Comparison of ENCODE assay signal across 1 mouse cellular context in the genomic region with DNA sequence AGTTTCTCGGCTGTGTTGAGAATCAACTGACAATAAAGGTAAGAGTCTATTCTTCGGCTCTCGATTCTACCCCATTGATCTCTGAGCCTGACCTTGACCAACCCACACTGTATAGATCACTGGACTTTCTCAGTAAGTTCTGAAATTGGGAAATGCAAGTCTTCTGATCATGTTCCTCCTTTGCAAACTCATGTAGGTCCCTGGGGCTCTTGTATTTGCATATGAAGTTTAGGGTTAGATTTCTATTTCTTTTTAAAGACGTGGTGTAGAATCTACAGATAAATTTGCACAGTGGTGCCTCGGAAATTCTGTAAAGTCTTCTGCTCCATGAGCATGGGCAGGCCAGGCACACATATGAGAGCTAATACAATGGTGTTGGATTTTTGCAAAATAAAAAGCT.
TF ChIP-seq lines count a peak whose summit lies in the region.

No protein-coding gene starts in this region.

TF ChIP-seq in CH12.LX, 34 proteins besides CTCF, POLR2A, EP300 and RAD21 (continued from another document):
- TF ChIP-seq JUND (conservative IDR thresholded peaks at IDR 0.05; ENCODE audit: low read depth, low read length) = no peak
- TF ChIP-seq SIN3A (IDR thresholded peaks at IDR 0.05; ENCODE audit: low read length) = peak; percentile 34; the same call in 1 of the 2 replicates
- no peak for TF ChIP-seq POLR2AphosphoS2 (IDR thresholded peaks at IDR 0.05; ENCODE audit: low read depth, low read length)
- 0 out of 2 replicates have a peak, but pooled peaks have one; percentile 12 for TF ChIP-seq MAFK (IDR thresholded peaks at IDR 0.05; ENCODE audit: insufficient replicate concordance, low read length)
- no peak for TF ChIP-seq RCOR1 (conservative IDR thresholded peaks at IDR 0.05; ENCODE audit: low read depth, low read length)
- no peak for TF ChIP-seq ZNF384 (IDR thresholded peaks at IDR 0.05; ENCODE audit: low read depth, low read length)
- no peak for TF ChIP-seq NRF1 (IDR thresholded peaks at IDR 0.05; ENCODE audit: low read depth, low read length)
- TF ChIP-seq IRF4 (IDR thresholded peaks at IDR 0.05; ENCODE audit: low read depth, low read length) = peak; percentile 34; the same call in 1 of the 2 replicates
- TF ChIP-seq GABPA (IDR thresholded peaks at IDR 0.05; ENCODE audit: insufficient replicate concordance, low read depth, low read length) = no peak
- TF ChIP-seq BHLHE40 (IDR thresholded peaks at IDR 0.05; ENCODE audit: low read depth, low read length) = peak; percentile 54; the same call in 1 of the 2 replicates
- TF ChIP-seq UBTF (IDR thresholded peaks at IDR 0.05; ENCODE audit: low read depth, low read length) = no peak
- no peak for TF ChIP-seq E2F4 (IDR thresholded peaks at IDR 0.05; ENCODE audit: insufficient replicate concordance, low read depth, low read length)
- no peak for TF ChIP-seq MAZ (IDR thresholded peaks at IDR 0.05; ENCODE audit: low read depth, low read length)
- no peak for TF ChIP-seq ZMIZ1 (IDR thresholded peaks at IDR 0.05; ENCODE audit: low read depth, low read length)
- TF ChIP-seq ETS1 (conservative IDR thresholded peaks at IDR 0.05; ENCODE audit: low read depth, low read length) = peak; percentile 35; the same call in 1 of the 2 replicates
